Mouse (Mus musculus) Muller cell, postnatal 12 days (primary cell): ENCODE data around the gene Olr1.
A peak's percentile ranks its signal among the peaks of the same experiment; 100 is the strongest.

Experiments
- DNase-seq: peaks from one replicate; pipeline ENCODE4 v3.0.0-alpha.2; 2015; ENCODE audit errors: inconsistent ontology term

Gene Olr1

GRCm38 (mm10) chr6:129507024-129507423, at the start of gene Olr1:
Olr1 (minus strand) TSS chr6:129507165.
- DNase-seq, result no peak

DNA sequence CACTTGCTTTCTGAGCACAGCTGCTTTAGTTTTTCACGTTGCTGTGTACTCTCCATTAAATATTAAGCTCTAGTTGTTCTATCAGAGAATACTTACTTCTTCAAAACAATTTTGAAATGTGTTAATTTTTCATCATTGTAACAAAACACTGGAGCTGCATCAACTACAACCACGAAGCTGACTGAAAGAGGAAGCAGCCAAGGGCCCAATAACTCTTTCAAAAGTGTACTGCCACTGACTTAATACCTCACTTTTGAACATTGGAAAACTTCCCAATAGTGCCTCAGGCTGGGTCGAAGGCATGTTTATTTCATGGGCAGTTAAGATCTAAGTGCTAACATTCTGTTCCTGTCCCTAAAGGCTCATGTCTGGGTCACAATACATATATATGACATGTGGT, 41.0 kb upstream of the Olr1 start:
- DNase-seq, result no peak

DNA sequence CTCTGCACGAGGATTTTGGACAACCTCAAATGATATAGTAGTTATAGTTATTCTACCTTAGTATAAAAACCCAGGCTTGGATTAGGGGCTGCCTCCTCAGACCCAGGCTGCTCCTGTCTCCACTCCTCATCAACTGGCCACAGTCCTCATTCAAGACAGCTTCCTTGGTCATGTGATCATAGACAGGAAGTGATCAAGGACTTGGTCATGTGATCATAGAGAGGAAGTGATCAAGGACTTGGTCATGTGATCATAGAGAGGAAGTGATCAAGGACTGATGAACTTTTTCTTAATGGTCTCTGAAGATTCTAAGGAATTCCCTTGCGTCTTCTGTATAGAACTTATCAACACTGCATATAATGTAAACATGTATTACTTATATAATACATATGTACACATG, 40.3 kb upstream of the Olr1 start:
- DNase-seq, result no peak

DNA sequence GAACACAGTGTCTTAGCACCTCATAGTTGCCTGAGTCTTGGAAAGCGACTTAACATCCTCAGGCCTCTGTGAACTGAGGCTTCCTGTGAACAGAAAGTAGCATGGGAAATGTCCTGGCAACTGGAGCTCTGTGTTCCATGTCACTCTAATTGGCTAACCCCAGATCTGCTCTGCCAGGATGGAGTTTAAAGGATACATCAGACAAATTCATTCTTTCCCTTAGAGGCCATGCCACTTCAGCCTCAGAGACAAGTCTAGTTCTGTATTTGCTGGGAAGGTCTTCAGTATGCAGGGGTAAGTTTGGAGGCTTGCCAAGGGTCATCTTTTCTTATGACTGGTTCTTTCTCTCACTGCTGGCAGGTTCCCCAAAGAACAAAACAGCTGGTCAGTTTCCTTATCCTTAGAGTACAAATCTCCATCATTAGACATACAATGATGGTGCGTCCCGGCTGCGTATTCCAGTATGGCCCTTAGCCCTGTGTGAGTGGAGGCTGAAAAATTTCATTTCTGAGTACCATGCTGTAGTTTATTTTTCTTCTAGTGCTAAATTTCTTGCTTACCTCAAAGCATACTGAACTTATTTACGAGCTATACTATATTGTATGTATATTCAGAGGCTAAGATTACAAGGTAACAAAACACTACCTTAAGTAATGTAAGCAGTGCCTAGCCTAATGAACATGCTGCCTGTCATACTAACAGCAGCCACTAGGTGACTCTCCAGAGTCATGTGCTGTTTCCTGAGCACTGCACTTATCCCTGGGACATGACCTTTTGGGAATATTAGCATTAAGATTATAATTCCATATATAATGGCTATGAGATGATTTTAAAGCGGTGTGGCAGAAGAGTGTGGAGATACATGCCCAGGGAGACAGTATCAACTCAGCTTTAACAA, 37.0 kb upstream of the Olr1 start:
- DNase-seq, result peak; percentile 38

- no peak for DNase-seq
These were observed 35.6 kb upstream of the Olr1 start for GRCm38 (mm10) chr6:129542540-129542939.

GRCm38 (mm10) chr6:129541931-129542330, 35.0 kb upstream of the Olr1 start:
- no peak for DNase-seq

DNA sequence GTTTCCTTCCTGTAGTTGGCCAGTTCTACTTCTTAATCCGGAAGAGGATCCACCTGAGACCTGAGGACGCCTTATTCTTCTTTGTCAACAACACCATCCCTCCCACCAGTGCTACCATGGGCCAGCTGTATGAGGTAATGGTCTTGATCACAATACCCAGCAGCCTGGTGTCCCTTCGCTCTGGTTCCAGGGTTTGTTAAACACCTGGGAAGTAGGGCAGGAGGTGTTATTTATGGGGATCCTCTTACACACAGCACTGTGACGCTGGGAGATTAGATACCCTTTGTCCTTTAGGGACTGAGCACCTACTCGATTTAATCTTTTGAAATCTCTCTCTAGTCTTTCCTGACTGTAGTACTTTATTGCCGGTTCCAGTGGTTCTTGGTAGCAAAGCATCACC, 31.6 kb upstream of the Olr1 start:
- no peak for DNase-seq

GRCm38 (mm10) chr6:129535723-129536122, 28.8 kb upstream of the Olr1 start:
- DNase-seq, result no peak

- DNase-seq, result no peak
These were observed 27.7 kb upstream of the Olr1 start for GRCm38 (mm10) chr6:129534627-129535190.

DNA sequence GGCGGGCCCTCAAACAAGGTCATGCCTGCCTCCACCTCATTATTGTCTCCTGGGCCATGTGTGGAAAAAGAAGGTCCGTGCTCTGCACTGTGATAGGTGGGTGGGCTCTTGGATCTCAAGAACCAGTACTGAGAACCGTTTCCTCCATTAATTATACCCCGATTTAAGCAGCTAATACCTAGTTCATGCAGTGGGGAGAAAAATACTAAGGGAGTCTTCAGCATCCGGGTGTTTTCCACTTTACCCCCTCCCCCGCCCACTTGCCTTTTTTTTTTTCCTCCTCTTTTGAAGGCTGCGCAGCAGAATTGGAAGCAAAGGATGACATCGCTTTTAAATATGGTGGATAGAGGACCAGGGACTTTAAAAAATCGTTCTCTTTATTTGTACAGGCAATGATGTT, 27.1 kb upstream of the Olr1 start:
- DNase-seq, result peak; percentile 67

- DNase-seq, result peak; percentile 88
These were observed 26.2 kb upstream of the Olr1 start, which contains the start of gene Gabarapl1 for GRCm38 (mm10) chr6:129532942-129533860. Gabarapl1 (plus strand) TSS chr6:129533160.

GRCm38 (mm10) chr6:129532556-129532941, 25.6 kb upstream of the Olr1 start:
- peak; percentile 50 for DNase-seq

- DNase-seq, result no peak
These were observed 23.3 kb upstream of the Olr1 start for GRCm38 (mm10) chr6:129530261-129530660.

GRCm38 (mm10) chr6:129529605-129530004, 22.6 kb upstream of the Olr1 start:
- no peak for DNase-seq

GRCm38 (mm10) chr6:129527416-129527815, 20.5 kb upstream of the Olr1 start:
- DNase-seq, result no peak

DNA sequence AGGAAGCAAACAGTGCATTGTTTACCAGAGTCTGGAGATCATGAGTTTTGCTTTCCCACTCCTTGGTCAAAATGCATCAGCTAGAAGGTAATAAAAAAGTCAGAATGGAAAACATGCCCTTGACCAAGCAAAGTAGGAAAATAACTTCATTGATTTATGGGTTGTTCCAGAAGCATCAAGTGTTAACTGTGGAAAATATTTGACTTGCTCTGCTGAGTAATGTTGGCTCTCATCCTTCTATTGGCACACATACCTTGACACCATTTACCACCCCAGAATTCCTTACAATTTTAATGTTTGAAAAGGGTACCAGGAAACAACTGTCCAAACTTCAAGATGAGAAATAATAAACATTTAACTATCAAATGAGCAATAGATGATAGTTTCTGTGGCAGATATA, 19.1 kb upstream of the Olr1 start:
- no peak for DNase-seq

DNA sequence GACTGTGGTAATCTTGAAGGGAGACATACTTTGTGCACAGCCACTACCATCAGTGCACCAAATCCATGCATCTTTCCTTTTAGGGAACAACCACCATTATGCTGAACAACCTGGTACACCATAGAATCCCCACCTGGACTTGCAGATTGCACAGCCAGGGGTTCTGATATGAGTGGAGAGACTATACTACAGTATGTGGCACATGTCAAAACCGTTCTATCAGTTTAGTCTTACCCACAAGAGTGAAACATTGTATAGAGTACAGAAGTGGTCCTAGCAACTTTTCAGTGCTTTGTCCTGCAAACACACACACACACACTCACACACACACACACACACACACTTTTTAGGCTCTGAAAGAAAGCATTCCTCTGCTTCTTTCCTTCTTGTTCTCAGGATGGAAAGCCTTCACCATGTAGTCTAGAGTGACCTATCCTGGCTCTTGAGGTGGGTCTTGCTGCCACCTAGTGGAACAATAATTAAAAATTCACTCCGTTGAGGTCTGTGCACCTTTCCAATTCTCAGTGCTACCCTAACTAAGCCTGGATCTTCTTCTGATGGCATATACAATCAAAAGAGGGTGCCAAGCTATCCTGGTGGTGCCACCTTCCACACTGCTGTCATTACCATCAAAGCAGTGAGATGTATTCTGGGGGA, 10.9 kb upstream of the Olr1 start:
- no peak for DNase-seq

DNA sequence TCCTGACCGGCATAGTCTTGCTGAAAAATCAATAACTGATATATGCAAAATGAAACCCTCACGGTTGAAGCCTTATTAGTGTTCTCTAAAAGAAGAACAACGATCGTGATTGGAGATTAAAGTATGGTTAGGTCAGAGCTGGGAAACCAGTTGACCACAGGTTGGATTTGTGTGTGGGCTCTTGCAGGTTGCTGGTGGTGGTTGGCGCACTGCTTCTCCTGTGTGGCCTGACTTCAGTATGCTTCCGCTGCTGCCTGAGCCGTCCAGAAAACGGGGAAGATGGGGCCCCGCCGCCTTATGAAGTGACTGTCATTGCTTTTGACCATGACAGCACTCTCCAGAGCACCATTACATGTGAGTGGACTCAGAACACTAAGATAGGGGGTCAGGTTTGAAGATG, 9.4 kb upstream of the Olr1 start:
- DNase-seq, result no peak

DNA sequence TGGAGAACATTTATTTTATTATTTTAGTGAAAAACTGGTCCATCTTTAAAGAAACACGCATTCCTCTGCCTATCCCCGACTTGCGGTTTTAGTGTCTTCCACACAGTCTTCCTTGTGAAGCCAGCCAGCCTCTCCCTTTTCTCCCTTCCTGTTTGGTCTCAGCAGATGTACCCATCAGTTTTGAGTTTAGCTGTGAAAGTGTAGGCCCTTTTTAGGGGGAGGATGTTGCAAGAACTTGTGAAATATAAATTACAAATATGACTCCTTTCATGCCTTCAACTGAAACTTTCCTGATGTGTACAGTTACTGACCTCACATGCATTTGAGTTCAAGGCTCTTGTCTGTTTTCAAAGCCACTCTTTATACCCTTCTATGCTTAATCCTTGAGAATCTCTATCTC, 8.1 kb upstream of the Olr1 start:
- DNase-seq, result no peak

GRCm38 (mm10) chr6:129514376-129514775, 7.4 kb upstream of the Olr1 start:
- DNase-seq, result no peak

GRCm38 (mm10) chr6:129513409-129513808, 6.4 kb upstream of the Olr1 start:
- peak; percentile 48 for DNase-seq

DNA sequence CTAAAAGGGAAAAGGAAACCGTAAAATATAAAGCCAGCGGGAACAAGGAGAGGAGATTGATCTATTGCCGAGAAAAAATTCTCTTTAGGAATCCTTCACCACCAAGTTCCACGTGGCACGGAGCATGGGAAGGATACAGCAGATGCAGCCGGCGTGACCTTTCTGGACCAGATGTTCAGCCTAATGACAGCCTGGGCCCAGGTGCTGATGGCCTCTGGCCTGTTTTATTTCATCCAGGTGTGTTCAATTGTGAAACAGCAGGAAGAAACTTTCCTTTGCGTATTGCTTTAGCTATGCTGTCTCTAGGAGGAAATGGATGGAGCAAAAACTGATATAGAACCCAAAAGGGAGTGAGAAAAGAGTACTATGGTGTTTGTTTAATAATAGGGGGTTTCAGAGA, 5.9 kb upstream of the Olr1 start:
- DNase-seq, result no peak
